Mouse (Mus musculus): Measurements from ENCODE around the gene Ppm1j.

DNA sequence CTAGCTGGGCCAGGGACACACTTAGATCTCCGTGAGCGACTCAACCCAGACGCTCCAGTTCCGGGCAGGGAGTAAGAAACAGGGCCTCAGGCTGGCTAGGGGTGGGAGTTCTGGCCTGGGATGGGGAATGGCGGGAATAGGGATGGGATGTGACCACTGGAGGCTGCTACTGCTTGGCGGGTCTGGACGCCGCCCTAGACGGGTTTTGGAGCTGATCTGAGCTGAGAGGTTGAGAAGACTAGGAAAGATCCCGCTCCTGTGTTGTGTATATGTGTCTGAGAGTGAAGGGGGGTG is 8.4 kb downstream of the Ppm1j start:
- TF ChIP-seq POLR2A (IDR thresholded peaks at IDR 0.05; ENCODE audit: insufficient read depth, low read depth, low read length) (no peak), CTCF (IDR thresholded peaks at IDR 0.05) (no peak)

All from heart, adult 2 months (tissue).